Mouse (Mus musculus): ENCODE measurements at regions not wholly inside any gene's neighbourhood (a gene's known extent, or its start where the extent isn't known, plus 50 kb on each side); places are given as distances from the start of the nearest gene placed in this dataset.
A peak's percentile ranks its signal among the peaks of the same experiment; 100 is the strongest.

GRCm38 (mm10) chr8:91976900-91977585 is 175.2 kb upstream of the Irx3 start:
- 45% methylated on average over 9 of the region's 9 CpGs for WGBS
- peak overlapping the region; percentile 57 for H3K27ac ChIP-seq (ENCODE audit: low read length)
- ATAC-seq (ENCODE audit: low read depth), result peak; percentile 54; the same call in 1 of the 2 replicates

GRCm38 (mm10) chr8:91975460-91975859 is 173.6 kb upstream of the Irx3 start:
- peaks cover 11% of the 10 kb centered on the region for H3K4me1 ChIP-seq (replicated peaks; ENCODE audit: control insufficient read depth, insufficient read depth, low read length)
- H3K4me2 ChIP-seq (ENCODE audit: low read depth, low read length), result no peak overlapping the region
- no peak overlapping the region for H3K4me3 ChIP-seq (ENCODE audit: low read length)
- 71% methylated on average over 2 of the region's 2 CpGs for WGBS
- no peaks in the 10 kb centered on the region for H3K27me3 ChIP-seq (ENCODE audit: control insufficient read depth, insufficient read depth, low read depth, low read length)
- H3K36me3 ChIP-seq (ENCODE audit: control insufficient read depth, insufficient read depth, low read length), result no peaks in the 10 kb centered on the region
- H3K9me3 ChIP-seq (ENCODE audit: control insufficient read depth, low read length), result no peaks in the 10 kb centered on the region
- no peak overlapping the region for H3K9ac ChIP-seq (ENCODE audit: low read length)
- no peak for ATAC-seq (ENCODE audit: low read depth)
- no peak overlapping the region for H3K27ac ChIP-seq (ENCODE audit: low read length)

More at GRCm38 (mm10) chr8:91976900-91977585, 175.2 kb upstream of the Irx3 start:
- H3K9me3 ChIP-seq (ENCODE audit: control insufficient read depth, low read length), result peaks cover 2% of the 10 kb centered on the region
- H3K4me3 ChIP-seq (ENCODE audit: low read length), result no peak overlapping the region
- H3K27me3 ChIP-seq (ENCODE audit: control insufficient read depth, insufficient read depth, low read depth, low read length), result no peaks in the 10 kb centered on the region
- H3K4me2 ChIP-seq (ENCODE audit: low read depth, low read length), result peak overlapping the region; percentile 7; the same call in 1 of the 2 replicates
- H3K9ac ChIP-seq (ENCODE audit: low read length), result no peak overlapping the region
- peaks cover 9% of the 10 kb centered on the region for H3K4me1 ChIP-seq (replicated peaks; ENCODE audit: control insufficient read depth, insufficient read depth, low read length)
- no peaks in the 10 kb centered on the region for H3K36me3 ChIP-seq (ENCODE audit: control insufficient read depth, insufficient read depth, low read length)

- H3K4me1 ChIP-seq (replicated peaks; ENCODE audit: control insufficient read depth, insufficient read depth, low read length), result peaks cover 11% of the 10 kb centered on the region
- ATAC-seq (ENCODE audit: low read depth), result no peak
- H3K27me3 ChIP-seq (ENCODE audit: control insufficient read depth, insufficient read depth, low read depth, low read length), result no peaks in the 10 kb centered on the region
- no peak overlapping the region for H3K4me3 ChIP-seq (ENCODE audit: low read length)
- no peak overlapping the region for H3K27ac ChIP-seq (ENCODE audit: low read length)
- H3K9ac ChIP-seq (ENCODE audit: low read length), result no peak overlapping the region
- no peak overlapping the region for H3K4me2 ChIP-seq (ENCODE audit: low read depth, low read length)
- WGBS, result 86% methylated on average over 3 of the region's 3 CpGs
- H3K9me3 ChIP-seq (ENCODE audit: control insufficient read depth, low read length), result no peaks in the 10 kb centered on the region
- H3K36me3 ChIP-seq (ENCODE audit: control insufficient read depth, insufficient read depth, low read length), result no peaks in the 10 kb centered on the region
Measured at GRCm38 (mm10) chr8:91974636-91975035, 172.8 kb upstream of the Irx3 start.

- H3K9ac ChIP-seq (ENCODE audit: low read length), result no peak overlapping the region
- no peaks in the 10 kb centered on the region for H3K27me3 ChIP-seq (ENCODE audit: control insufficient read depth, insufficient read depth, low read depth, low read length)
- no peak overlapping the region for H3K27ac ChIP-seq (ENCODE audit: low read length)
- no peak for ATAC-seq (ENCODE audit: low read depth)
- H3K4me3 ChIP-seq (ENCODE audit: low read length), result no peak overlapping the region
- 60% methylated on average over 18 of the region's 18 CpGs for WGBS
- no peaks in the 10 kb centered on the region for H3K36me3 ChIP-seq (ENCODE audit: control insufficient read depth, insufficient read depth, low read length)
- H3K9me3 ChIP-seq (ENCODE audit: control insufficient read depth, low read length), result no peaks in the 10 kb centered on the region
- no peak overlapping the region for H3K4me2 ChIP-seq (ENCODE audit: low read depth, low read length)
- H3K4me1 ChIP-seq (replicated peaks; ENCODE audit: control insufficient read depth, insufficient read depth, low read length), result peaks cover 12% of the 10 kb centered on the region
Measured at GRCm38 (mm10) chr8:91973951-91974439, 172.1 kb upstream of the Irx3 start.

- peak overlapping the region; percentile 67 for H3K4me2 ChIP-seq (ENCODE audit: low read depth, low read length)
- H3K27ac ChIP-seq (ENCODE audit: low read length), result peak overlapping the region; percentile 28; the same call in 1 of the 2 replicates
- H3K9ac ChIP-seq (ENCODE audit: low read length), result peak overlapping the region; percentile 33; the same call in 1 of the 2 replicates
- peak overlapping the region; percentile 33 for H3K4me3 ChIP-seq (ENCODE audit: low read length)
- no peaks in the 10 kb centered on the region for H3K9me3 ChIP-seq (ENCODE audit: control insufficient read depth, low read length)
- peak; percentile 31; the same call in 1 of the 2 replicates for ATAC-seq (ENCODE audit: low read depth)
- 3% methylated on average over 16 of the region's 16 CpGs for WGBS
- H3K4me1 ChIP-seq (replicated peaks; ENCODE audit: control insufficient read depth, insufficient read depth, low read length), result peaks cover 17% of the 10 kb centered on the region
- 0 out of 2 replicates have a peak, but pooled peaks cover 2% of the 10 kb centered on the region for H3K27me3 ChIP-seq (ENCODE audit: control insufficient read depth, insufficient read depth, low read depth, low read length)
- H3K36me3 ChIP-seq (ENCODE audit: control insufficient read depth, insufficient read depth, low read length), result no peaks in the 10 kb centered on the region
Measured at GRCm38 (mm10) chr8:91967407-91967806, 165.5 kb upstream of the Irx3 start.

- H3K4me2 ChIP-seq (ENCODE audit: low read depth, low read length), result peak overlapping the region; percentile 67
Measured at GRCm38 (mm10) chr8:91966891-91967370, 165.1 kb upstream of the Irx3 start.

GRCm38 (mm10) chr8:91961696-91962095 is 159.8 kb upstream of the Irx3 start:
- no peak for ATAC-seq (ENCODE audit: low read depth)
- H3K4me3 ChIP-seq (ENCODE audit: low read length), result no peak overlapping the region
- H3K4me2 ChIP-seq (ENCODE audit: low read depth, low read length), result no peak overlapping the region
- no peak overlapping the region for H3K9ac ChIP-seq (ENCODE audit: low read length)
- no peaks in the 10 kb centered on the region for H3K4me1 ChIP-seq (replicated peaks; ENCODE audit: control insufficient read depth, insufficient read depth, low read length)
- WGBS, result 70% methylated on average over 5 of the region's 5 CpGs
- no peak overlapping the region for H3K27ac ChIP-seq (ENCODE audit: low read length)
- H3K36me3 ChIP-seq (ENCODE audit: control insufficient read depth, insufficient read depth, low read length), result no peaks in the 10 kb centered on the region
- no peaks in the 10 kb centered on the region for H3K27me3 ChIP-seq (ENCODE audit: control insufficient read depth, insufficient read depth, low read depth, low read length)
- H3K9me3 ChIP-seq (ENCODE audit: control insufficient read depth, low read length), result no peaks in the 10 kb centered on the region

More at GRCm38 (mm10) chr8:91966891-91967370, 165.1 kb upstream of the Irx3 start:
- H3K4me1 ChIP-seq (replicated peaks; ENCODE audit: control insufficient read depth, insufficient read depth, low read length), result peaks cover 17% of the 10 kb centered on the region
- H3K9ac ChIP-seq (ENCODE audit: low read length), result peak overlapping the region; percentile 33; the same call in 1 of the 2 replicates
- H3K9me3 ChIP-seq (ENCODE audit: control insufficient read depth, low read length), result no peaks in the 10 kb centered on the region
- H3K27ac ChIP-seq (ENCODE audit: low read length), result 0 out of 2 replicates have a peak overlapping the region, but pooled peaks have one; percentile 10
- 8% methylated on average over 19 of the region's 19 CpGs for WGBS
- peak overlapping the region; percentile 33 for H3K4me3 ChIP-seq (ENCODE audit: low read length)
- H3K36me3 ChIP-seq (ENCODE audit: control insufficient read depth, insufficient read depth, low read length), result no peaks in the 10 kb centered on the region
- peak; percentile 78 for ATAC-seq (ENCODE audit: low read depth)
- H3K27me3 ChIP-seq (ENCODE audit: control insufficient read depth, insufficient read depth, low read depth, low read length), result 0 out of 2 replicates have a peak, but pooled peaks cover 2% of the 10 kb centered on the region

GRCm38 (mm10) chr8:91955170-91955569 is 153.3 kb upstream of the Irx3 start:
- Histone ChIP-seq H3K4me3 (ENCODE audit: low read length) (no peak overlapping the region), H3K36me3 (ENCODE audit: control insufficient read depth, insufficient read depth, low read length) (no peaks in the 10 kb centered on the region), H3K9me3 (ENCODE audit: control insufficient read depth, low read length) (no peaks in the 10 kb centered on the region), H3K4me2 (ENCODE audit: low read depth, low read length) (no peak overlapping the region), H3K27ac (ENCODE audit: low read length) (no peak overlapping the region), H3K4me1 (replicated peaks; ENCODE audit: control insufficient read depth, insufficient read depth, low read length) (no peaks in the 10 kb centered on the region), H3K27me3 (ENCODE audit: control insufficient read depth, insufficient read depth, low read depth, low read length) (no peaks in the 10 kb centered on the region), H3K9ac (ENCODE audit: low read length) (no peak overlapping the region)
- no peak for ATAC-seq (ENCODE audit: low read depth)
- WGBS, result 61% methylated on average over 6 of the region's 6 CpGs

GRCm38 (mm10) chr8:91952981-91953380 is 151.1 kb upstream of the Irx3 start:
- 85% methylated on average over 4 of the region's 4 CpGs for WGBS
- no peak overlapping the region for H3K27ac ChIP-seq (ENCODE audit: low read length)
- H3K4me1 ChIP-seq (replicated peaks; ENCODE audit: control insufficient read depth, insufficient read depth, low read length), result peaks cover 10% of the 10 kb centered on the region
- H3K9me3 ChIP-seq (ENCODE audit: control insufficient read depth, low read length), result no peaks in the 10 kb centered on the region
- no peak for ATAC-seq (ENCODE audit: low read depth)
- H3K36me3 ChIP-seq (ENCODE audit: control insufficient read depth, insufficient read depth, low read length), result no peaks in the 10 kb centered on the region
- no peak overlapping the region for H3K4me2 ChIP-seq (ENCODE audit: low read depth, low read length)
- H3K9ac ChIP-seq (ENCODE audit: low read length), result no peak overlapping the region
- no peaks in the 10 kb centered on the region for H3K27me3 ChIP-seq (ENCODE audit: control insufficient read depth, insufficient read depth, low read depth, low read length)
- H3K4me3 ChIP-seq (ENCODE audit: low read length), result no peak overlapping the region

Data from lung, embryonic 16.5 days (tissue).